Mouse (Mus musculus): Measurements from ENCODE around the gene Ergic3.

The Ergic3 gene

DNA sequence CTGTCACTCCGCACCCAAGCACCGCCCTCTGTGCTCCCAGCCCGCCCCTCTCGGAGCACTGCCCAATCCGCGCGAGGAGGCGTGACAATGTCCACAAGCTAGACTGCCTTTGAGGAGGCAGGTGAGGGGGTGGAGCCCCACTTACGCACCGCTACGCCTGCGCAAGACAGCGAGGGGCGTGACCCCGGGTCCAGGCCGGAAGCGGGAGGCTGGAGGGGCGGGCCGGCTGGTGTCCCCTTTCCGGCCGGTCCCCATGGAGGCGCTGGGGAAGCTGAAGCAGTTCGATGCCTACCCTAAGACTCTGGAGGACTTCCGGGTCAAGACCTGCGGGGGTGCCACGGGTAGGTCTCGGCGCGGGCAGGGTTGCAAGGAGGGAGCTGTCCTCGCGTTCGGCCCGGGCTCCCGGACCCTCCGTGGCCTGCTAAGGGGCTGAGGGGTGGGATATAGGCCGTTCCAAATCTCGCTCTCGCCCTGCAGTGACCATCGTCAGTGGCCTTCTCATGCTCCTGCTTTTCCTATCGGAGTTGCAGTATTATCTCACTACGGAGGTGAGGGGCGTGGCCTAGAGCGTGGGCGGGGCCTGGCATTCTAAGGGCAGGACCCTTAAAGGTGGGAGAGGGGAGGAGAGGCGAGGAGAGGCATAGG, at the start of gene Ergic3, which contains the start of gene 6430550D23Rik:
Gene Ergic3 (plus strand): TSS at position 158 of the 645 bp plus-strand sequence.
Gene 6430550D23Rik (minus strand): TSS at position 90 of the 645 bp plus-strand sequence.
- under 1% methylated on average over 45 of the region's 45 CpGs for WGBS

DNA sequence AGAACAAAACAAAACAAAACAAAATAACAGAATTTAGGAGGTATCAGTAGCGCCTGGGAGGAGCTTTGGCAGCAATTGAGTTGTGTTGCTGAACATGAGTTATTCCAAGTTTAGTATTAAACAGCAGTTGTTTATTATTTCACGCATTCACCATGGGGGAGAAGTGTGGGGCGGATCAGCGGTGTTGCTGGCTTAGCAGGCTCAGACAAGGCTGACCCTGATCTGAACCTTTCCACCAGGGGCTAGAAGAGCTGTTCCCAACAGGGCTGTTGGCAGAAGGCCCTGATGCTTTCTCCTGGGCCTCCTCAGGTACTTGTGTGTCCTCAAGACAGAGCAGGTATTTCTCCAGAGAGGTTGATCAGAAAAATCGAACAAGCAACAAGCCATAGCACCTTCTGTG, 47.9 kb upstream of the Ergic3 start:
- WGBS = 83% methylated on average over 5 of the region's 5 CpGs

GRCm38 (mm10) chr2:155961862-155962261, 46.0 kb upstream of the Ergic3 start:
- WGBS = 80% methylated on average over 10 of the region's 10 CpGs

DNA sequence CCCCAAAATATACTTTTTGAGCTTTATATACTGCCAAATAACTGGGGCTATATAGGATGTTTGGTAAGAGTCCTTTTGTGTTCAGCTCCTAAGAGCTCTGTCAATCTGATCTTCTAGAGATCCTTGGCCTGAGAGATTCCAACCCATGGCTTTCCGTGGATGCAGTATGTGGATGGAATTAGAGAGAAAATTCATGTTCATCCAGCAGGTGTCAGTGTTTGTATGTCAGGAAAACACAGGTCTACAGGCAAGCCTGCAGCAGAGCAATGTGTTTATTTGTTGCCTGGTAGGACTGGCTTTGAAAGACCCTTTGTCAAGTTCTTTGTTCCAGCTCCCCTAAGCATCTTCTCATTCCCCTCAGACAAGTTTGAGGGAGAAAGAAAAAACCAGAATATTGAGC, 44.9 kb upstream of the Ergic3 start:
- WGBS = 33% methylated on average over 1 of the region's 1 CpGs

DNA sequence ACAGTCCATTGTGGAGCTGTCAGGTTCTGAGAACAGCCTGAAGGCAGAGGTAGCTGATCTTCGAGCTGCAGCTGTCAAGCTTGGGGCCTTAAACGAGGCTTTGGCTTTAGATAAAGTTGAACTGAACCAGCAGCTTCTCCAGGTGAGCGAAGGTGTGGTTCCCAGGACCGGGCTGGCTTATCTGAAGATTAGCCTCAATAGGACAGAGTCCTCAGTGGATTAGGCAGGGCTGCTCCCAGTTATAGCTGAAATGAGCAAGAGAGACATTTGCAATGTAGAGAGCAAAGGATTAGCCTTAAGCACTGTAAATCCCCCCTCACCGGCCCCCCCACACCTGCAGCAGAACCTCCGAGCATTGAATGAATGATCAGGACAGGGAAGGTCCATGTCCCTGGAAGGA, 34.5 kb upstream of the Ergic3 start:
- WGBS = 86% methylated on average over 6 of the region's 6 CpGs

GRCm38 (mm10) chr2:155974087-155974731, 33.6 kb upstream of the Ergic3 start:
- 66% methylated on average over 14 of the region's 14 CpGs for WGBS

- WGBS = 80% methylated on average over 5 of the region's 5 CpGs
Observed at GRCm38 (mm10) chr2:155979328-155979991, 28.4 kb upstream of the Ergic3 start.

DNA sequence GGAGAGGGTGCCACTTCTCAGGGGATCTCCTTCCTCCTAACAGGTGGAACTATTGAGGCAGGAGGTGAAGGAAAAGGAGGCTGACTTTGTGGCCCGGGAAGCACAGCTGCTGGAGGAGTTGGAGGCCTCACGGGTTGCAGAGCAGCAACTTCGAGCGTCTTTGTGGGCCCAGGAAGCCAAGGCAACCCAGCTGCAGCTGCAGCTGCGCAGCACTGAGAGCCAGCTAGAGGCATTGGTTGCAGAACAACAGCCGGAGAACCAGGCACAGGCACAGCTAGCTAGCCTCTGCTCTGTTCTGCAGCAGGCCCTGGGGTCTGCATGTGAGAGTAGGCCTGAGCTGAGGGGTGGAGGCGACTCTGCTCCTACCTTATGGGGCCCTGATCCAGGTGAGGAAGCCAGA, 22.1 kb upstream of the Ergic3 start:
- WGBS = 88% methylated on average over 7 of the region's 7 CpGs

GRCm38 (mm10) chr2:155987131-155987530, 20.7 kb upstream of the Ergic3 start:
- 98% methylated on average over 6 of the region's 6 CpGs for WGBS

- 73% methylated on average over 4 of the region's 4 CpGs for WGBS
Observed at GRCm38 (mm10) chr2:155989085-155989484, 18.8 kb upstream of the Ergic3 start.

GRCm38 (mm10) chr2:155991151-155991550, 16.7 kb upstream of the Ergic3 start:
- WGBS = 77% methylated on average over 10 of the region's 10 CpGs

- WGBS = 55% methylated on average over 14 of the region's 14 CpGs
Observed at GRCm38 (mm10) chr2:155991863-155992321, 16.0 kb upstream of the Ergic3 start.

GRCm38 (mm10) chr2:156005393-156005792, 2.5 kb upstream of the Ergic3 start:
- 93% methylated on average over 4 of the region's 4 CpGs for WGBS

DNA sequence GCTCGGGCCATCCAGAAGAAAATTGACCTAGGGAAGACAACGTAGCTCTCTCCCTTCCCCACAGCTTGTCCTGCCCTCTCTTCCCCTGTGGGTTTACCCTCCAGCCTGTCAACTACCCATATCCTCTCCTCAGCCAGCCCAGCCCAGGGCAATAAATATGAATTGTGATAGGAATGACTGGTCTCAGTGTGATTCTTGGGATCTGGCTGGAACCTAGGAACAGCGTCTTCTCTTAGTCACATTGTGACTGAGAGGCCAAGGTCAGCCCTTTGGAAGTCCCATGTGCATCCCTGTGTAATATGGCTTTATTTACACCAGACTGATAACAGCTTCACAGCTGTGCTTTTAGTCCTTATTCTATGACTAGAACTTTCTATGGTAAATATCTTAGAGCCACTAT, 10.3 kb downstream of the Ergic3 start:
- 89% methylated on average over 3 of the region's 3 CpGs for WGBS

GRCm38 (mm10) chr2:156021219-156021618, 13.4 kb downstream of the Ergic3 start:
- WGBS = 91% methylated on average over 8 of the region's 8 CpGs

- 88% methylated on average over 2 of the region's 2 CpGs for WGBS
Observed at GRCm38 (mm10) chr2:156021765-156022164, 13.9 kb downstream of the Ergic3 start.

DNA sequence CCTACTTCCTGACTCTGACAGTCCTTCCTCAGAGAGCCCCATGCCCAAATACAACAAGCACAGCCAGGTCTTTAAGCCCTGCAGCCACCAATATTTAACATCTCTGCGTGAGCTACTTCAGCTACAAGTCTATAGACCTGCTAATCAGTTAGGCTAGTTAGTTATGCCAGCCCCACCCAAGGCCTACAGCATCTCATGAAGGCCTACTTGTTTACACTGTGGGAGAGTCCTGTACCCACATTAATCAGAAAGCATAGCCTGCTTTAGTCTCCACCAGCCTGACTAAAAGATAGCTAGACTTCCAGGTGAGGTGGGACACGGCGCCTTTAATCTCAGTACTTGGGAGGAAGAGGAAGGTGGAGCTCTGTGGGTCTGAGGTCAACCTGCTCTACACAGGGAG, 31.5 kb downstream of the Ergic3 start:
- WGBS = 90% methylated on average over 3 of the region's 3 CpGs

DNA sequence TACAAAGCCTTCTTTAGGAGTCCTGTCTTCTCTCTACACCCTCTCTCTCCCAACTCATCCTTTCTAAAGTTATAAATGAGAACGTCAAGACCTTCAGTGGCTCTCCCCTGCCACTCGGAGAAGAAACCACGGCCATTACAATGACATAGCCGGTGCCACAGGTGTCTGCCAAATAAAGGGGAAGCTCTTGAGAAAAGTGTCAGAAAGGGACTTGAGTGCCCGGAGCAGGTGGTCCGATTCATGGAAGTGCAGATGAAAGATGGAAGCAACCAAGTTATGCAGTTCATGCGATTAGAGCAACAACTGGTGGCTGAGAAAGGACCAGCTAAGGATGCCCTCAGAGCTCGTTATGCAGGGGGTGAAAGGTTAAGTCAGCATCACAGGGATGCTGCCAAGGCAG, 35.1 kb downstream of the Ergic3 start:
- 85% methylated on average over 8 of the region's 8 CpGs for WGBS

DNA sequence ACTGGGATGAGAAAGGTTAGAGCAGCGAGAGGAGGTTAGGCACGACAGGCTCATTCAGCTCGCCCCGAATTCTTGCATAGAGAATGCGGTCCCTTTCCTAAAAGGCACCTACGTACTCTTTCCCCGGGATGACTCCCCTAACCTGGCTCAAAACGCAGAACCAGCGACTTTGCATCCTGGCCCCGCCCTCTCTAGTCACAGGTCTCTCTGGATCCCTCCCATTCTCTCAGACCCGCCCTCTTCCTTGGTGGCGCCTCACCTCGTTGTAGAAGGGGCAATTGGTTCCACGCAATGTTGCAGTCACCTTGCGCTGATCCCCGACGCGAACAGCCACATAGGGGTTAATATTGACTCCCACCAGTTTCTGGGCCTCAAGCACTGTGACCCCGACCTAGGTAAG, 40.1 kb downstream of the Ergic3 start:
- 38% methylated on average over 19 of the region's 19 CpGs for WGBS

GRCm38 (mm10) chr2:156052816-156053215, 45.0 kb downstream of the Ergic3 start, which contains the start of gene Fer1l4:
Gene Fer1l4 (minus strand): TSS chr2:156052947.
- 90% methylated on average over 9 of the region's 9 CpGs for WGBS

- WGBS = 1% methylated on average over 80 of the region's 81 CpGs
Observed at GRCm38 (mm10) chr2:156065099-156066041, 57.5 kb downstream of the Ergic3 start, which contains the start of gene Spag4. Gene Spag4 (plus strand): TSS chr2:156065175.
